Mouse (Mus musculus) stomach, postnatal 0 days (tissue): Measurements from ENCODE around the gene Prn. TPM values are rescaled to one million over a fixed set of nuclear protein-coding genes. Genes with fewer than 3 reads are reported as not detected.

Experiments used
- ATAC-seq: fragments of 200-750 bp; cut with Nextera tagmentation; 2 replicates; pipeline ENCODE4 v1.8.0; 2017; ENCODE audit not compliant: low FRiP score, low TSS enrichment
- DNase-seq: peaks from one replicate; pipeline ENCODE4 v3.0.0-alpha.2; 2016; ENCODE audit warnings: low spot score
- H3K27ac ChIP-seq: fragments of 300-500 bp; sonication (generic); replicated peaks from 2 replicates; pipeline ENCODE4 v1.5.1; 2014; ENCODE audit warnings: mild to moderate bottlenecking, control low read depth
- H3K27me3 ChIP-seq: fragments of 300-500 bp; sonication (generic); 2 replicates; pipeline ENCODE4 v1.6.1; 2014; ENCODE audit warnings: low read length; ENCODE audit not compliant: control insufficient read depth, insufficient read depth
- H3K36me3 ChIP-seq: fragments of 300-500 bp; sonication (generic); 2 replicates; pipeline ENCODE4 v1.6.1; 2014; ENCODE audit warnings: low read length, mixed read lengths; ENCODE audit not compliant: control insufficient read depth, insufficient read depth
- H3K4me1 ChIP-seq: fragments of 300-500 bp; sonication (generic); replicated peaks from 2 replicates; pipeline ENCODE4 v1.6.1; 2014; ENCODE audit warnings: antibody characterized with exemption; ENCODE audit not compliant: control insufficient read depth, insufficient read depth
- H3K4me2 ChIP-seq: fragments of 300-500 bp; sonication (generic); replicated peaks from 2 replicates; pipeline ENCODE4 v1.6.1; 2014; ENCODE audit warnings: low read depth, mild to moderate bottlenecking, control low read depth, moderate library complexity
- H3K4me3 ChIP-seq: fragments of 300-500 bp; sonication (generic); 2 replicates; pipeline ENCODE4 v1.5.1; 2014; ENCODE audit warnings: low read depth, low read length, control low read depth
- H3K9ac ChIP-seq: fragments of 300-500 bp; sonication (generic); 2 replicates; pipeline ENCODE4 v1.6.1; 2014; ENCODE audit warnings: mild to moderate bottlenecking, low read length, control low read depth, mixed read lengths
- H3K9me3 ChIP-seq: fragments of 300-500 bp; sonication (generic); 2 replicates; pipeline ENCODE4 v1.6.1; 2016; ENCODE audit warnings: low read length; ENCODE audit not compliant: control insufficient read depth
- CTCF ChIP-seq: IDR thresholded peaks from 2 replicates; pipeline ENCODE4 v1.5.1; 2016; ENCODE audit warnings: antibody characterized with exemption, low read depth, mild to moderate bottlenecking, moderate library complexity
- EP300 ChIP-seq: optimal IDR thresholded peaks from 2 replicates; pipeline ENCODE3; 2016; ENCODE audit warnings: antibody characterized with exemption
- WGBS: fragments of 180-500 bp; shearing (Covaris S2); extraction: QIAGEN DNeasy Blood & Tissue Kit; methylation state at CpG from one replicate; pipeline ENCODE4 v1.1.7; 2014; 5-methylcytosine and 5-hydroxymethylcytosine counted together
- polyA plus RNA-seq: library from polyadenylated mRNA; unstranded; fragments of >200 nt; fragmentation: Nextera tagmentation; extraction: Ambion mirVana; gene quantifications from 2 replicates; pipeline ENCODE4 v1.2.1, GENCODE M21; 2015

Gene Prn
- polyA plus RNA-seq, 1 experiment from 2014 or later = 0.17 TPM

- no peak for ATAC-seq
- no peaks in the 10 kb centered on the region for H3K9me3 ChIP-seq
- WGBS = 70% methylated on average over 2 of the region's 2 CpGs
- no peaks in the 10 kb centered on the region for H3K27me3 ChIP-seq
- no peak overlapping the region for H3K4me2 ChIP-seq
- no peak overlapping the region for H3K4me3 ChIP-seq
- no peak for DNase-seq
- H3K4me1 ChIP-seq = no peaks in the 10 kb centered on the region
- H3K27ac ChIP-seq = no peak overlapping the region
- no peaks in the 10 kb centered on the region for H3K36me3 ChIP-seq
- H3K9ac ChIP-seq = no peak overlapping the region
- TF ChIP-seq EP300 (no peak), CTCF (no peak)
Observed at GRCm38 (mm10) chr2:131988550-131988949, 78.8 kb downstream of the Prn start.

- ATAC-seq (no peak), DNase-seq (no peak)
- Histone ChIP-seq H3K4me3 (no peak overlapping the region), H3K4me2 (no peak overlapping the region), H3K9me3 (no peaks in the 10 kb centered on the region), H3K4me1 (no peaks in the 10 kb centered on the region), H3K9ac (no peak overlapping the region), H3K36me3 (no peaks in the 10 kb centered on the region), H3K27ac (no peak overlapping the region), H3K27me3 (no peaks in the 10 kb centered on the region)
- 81% methylated on average over 2 of the region's 2 CpGs for WGBS
- no peak for TF ChIP-seq EP300
- TF ChIP-seq CTCF = no peak
Observed at GRCm38 (mm10) chr2:131992487-131992886, 82.7 kb downstream of the Prn start.

GRCm38 (mm10) chr2:131993151-131993550, 83.4 kb downstream of the Prn start:
- H3K4me1 ChIP-seq = no peaks in the 10 kb centered on the region
- no peak for ATAC-seq
- no peak overlapping the region for H3K9ac ChIP-seq
- no peak overlapping the region for H3K27ac ChIP-seq
- DNase-seq = no peak
- no peak overlapping the region for H3K4me3 ChIP-seq
- WGBS = 69% methylated on average over 4 of the region's 4 CpGs
- H3K4me2 ChIP-seq = no peak overlapping the region
- H3K9me3 ChIP-seq = no peaks in the 10 kb centered on the region
- no peaks in the 10 kb centered on the region for H3K27me3 ChIP-seq
- no peak for TF ChIP-seq EP300
- no peak for TF ChIP-seq CTCF
- no peaks in the 10 kb centered on the region for H3K36me3 ChIP-seq

GRCm38 (mm10) chr2:131993563-131994088, 83.9 kb downstream of the Prn start:
- H3K4me2 ChIP-seq = no peak overlapping the region
- TF ChIP-seq EP300 (no peak), CTCF (no peak)
- H3K27me3 ChIP-seq = no peaks in the 10 kb centered on the region
- no peaks in the 10 kb centered on the region for H3K9me3 ChIP-seq
- no peak overlapping the region for H3K27ac ChIP-seq
- H3K4me1 ChIP-seq = no peaks in the 10 kb centered on the region
- H3K36me3 ChIP-seq = no peaks in the 10 kb centered on the region
- ATAC-seq (no peak), DNase-seq (no peak)
- WGBS = 47% methylated on average over 14 of the region's 14 CpGs
- H3K4me3 ChIP-seq = no peak overlapping the region
- no peak overlapping the region for H3K9ac ChIP-seq

GRCm38 (mm10) chr2:131994971-131995370, 85.2 kb downstream of the Prn start:
- DNase-seq (no peak), ATAC-seq (no peak)
- no peaks in the 10 kb centered on the region for H3K36me3 ChIP-seq
- H3K27ac ChIP-seq = no peak overlapping the region
- no peaks in the 10 kb centered on the region for H3K4me1 ChIP-seq
- TF ChIP-seq EP300 = no peak
- no peak for TF ChIP-seq CTCF
- no peaks in the 10 kb centered on the region for H3K27me3 ChIP-seq
- H3K9me3 ChIP-seq = no peaks in the 10 kb centered on the region
- no peak overlapping the region for H3K9ac ChIP-seq
- whole genome bisulfite sequencing = 88% methylated on average over 6 of the region's 6 CpGs
- no peak overlapping the region for H3K4me2 ChIP-seq
- no peak overlapping the region for H3K4me3 ChIP-seq

- Histone ChIP-seq H3K27ac (no peak overlapping the region), H3K9ac (no peak overlapping the region), H3K36me3 (no peaks in the 10 kb centered on the region), H3K27me3 (no peaks in the 10 kb centered on the region), H3K4me1 (no peaks in the 10 kb centered on the region), H3K4me3 (no peak overlapping the region), H3K4me2 (no peak overlapping the region), H3K9me3 (no peaks in the 10 kb centered on the region)
- ATAC-seq = no peak
- WGBS = 84% methylated on average over 12 of the region's 12 CpGs
- TF ChIP-seq EP300 = no peak
- no peak for TF ChIP-seq CTCF
- DNase-seq = no peak
Observed at GRCm38 (mm10) chr2:131995742-131996141, 86.0 kb downstream of the Prn start.
